Mouse (Mus musculus): ENCODE measurements around the gene Cdh23.

Cdh23 gene

GRCm38 (mm10) chr10:60400507-60401295 lies 295.6 kb downstream of the Cdh23 start:
- in situ Hi-C loops (cut with MboI) = loop anchor here (10.0 kb wide), 1 partner anchor 354 kb away; the partner anchor contains the start of gene Slc29a3

- in situ Hi-C loops (cut with MboI) = no loop called here
These were observed 296.8 kb downstream of the Cdh23 start, which contains the start of gene Gm17455 for GRCm38 (mm10) chr10:60399449-60399848. Gene Gm17455 (plus strand): TSS chr10:60399726.

- in situ Hi-C loops (cut with MboI) = no loop called here
These were observed 298.1 kb downstream of the Cdh23 start for GRCm38 (mm10) chr10:60398051-60398814.

DNA sequence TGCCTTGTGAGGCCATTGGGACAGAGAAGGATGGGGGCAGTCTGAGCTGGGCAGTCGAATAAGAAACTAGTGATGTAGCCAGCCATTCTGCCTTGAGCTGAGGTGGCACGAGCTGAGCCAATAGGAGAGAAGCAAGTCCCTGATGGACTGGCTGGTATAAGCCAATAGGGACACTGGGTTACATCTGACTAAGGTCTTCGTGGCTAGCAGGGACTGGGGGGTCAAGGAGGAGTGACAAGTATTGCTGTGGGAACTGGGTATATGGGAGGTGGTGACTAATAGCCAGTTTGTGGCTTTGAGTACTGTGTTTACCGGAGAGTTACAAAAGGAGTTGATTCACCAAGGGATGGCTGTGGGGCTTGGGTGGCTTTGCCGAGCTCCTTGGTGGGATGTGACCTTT lies 300.7 kb downstream of the Cdh23 start:
- in situ Hi-C loops (cut with MboI) = no loop called here

GRCm38 (mm10) chr10:60394936-60395335 lies 301.4 kb downstream of the Cdh23 start:
- in situ Hi-C loops (cut with MboI) = loop anchor here (5.0 kb wide), 1 partner anchor 83 kb away; no protein-coding TSS in a partner anchor

DNA sequence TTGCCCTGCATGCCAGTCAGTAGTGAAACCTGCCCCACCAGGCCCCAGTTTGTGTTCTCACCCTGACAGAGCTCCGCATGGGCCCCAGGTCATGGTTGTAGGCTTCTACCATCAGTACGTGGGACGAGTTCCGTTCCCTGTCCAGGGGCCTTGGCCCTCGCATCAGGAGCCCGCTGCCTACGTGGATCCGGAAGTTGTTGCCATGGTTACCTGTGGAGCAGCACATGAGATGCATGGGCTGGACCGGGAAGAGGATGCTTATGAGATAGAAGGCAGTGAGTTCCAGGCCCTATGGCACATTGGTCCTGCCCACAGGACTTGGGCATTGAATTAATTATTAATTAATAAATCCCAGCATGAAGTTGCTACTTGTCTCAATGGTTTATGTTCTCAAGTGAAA lies 304.6 kb downstream of the Cdh23 start:
- in situ Hi-C loops (cut with MboI) = loop anchor here (5.0 kb wide), 1 partner anchor 79 kb away; no protein-coding TSS in a partner anchor

DNA sequence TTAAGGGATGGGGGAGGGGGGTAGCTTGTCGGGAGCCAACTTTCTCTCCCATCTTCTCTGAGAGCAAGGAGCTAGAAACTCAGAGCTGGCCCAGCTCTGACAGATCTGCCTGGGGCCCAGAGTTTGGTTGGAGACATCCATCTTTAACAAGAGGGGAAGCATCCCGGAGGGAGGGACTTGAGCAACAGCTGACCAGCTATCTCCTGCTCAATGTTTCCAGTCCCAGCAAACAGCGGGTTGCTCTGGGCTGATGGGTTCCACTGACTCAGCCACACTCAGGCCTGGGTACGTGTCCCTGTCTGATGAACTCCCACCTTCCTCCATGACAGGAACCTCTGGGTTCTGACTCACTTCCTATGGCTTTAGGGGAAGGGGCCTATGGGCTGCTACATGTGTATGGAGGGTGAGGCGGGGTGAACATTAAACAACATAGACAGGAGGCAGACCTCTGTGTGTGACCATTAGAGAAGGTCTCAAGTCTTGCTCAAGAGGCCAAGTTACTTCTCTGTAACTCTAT lies 305.3 kb downstream of the Cdh23 start:
- in situ Hi-C loops (cut with MboI) = loop anchor here (5.0 kb wide), 1 partner anchor 79 kb away; no protein-coding TSS in a partner anchor

DNA sequence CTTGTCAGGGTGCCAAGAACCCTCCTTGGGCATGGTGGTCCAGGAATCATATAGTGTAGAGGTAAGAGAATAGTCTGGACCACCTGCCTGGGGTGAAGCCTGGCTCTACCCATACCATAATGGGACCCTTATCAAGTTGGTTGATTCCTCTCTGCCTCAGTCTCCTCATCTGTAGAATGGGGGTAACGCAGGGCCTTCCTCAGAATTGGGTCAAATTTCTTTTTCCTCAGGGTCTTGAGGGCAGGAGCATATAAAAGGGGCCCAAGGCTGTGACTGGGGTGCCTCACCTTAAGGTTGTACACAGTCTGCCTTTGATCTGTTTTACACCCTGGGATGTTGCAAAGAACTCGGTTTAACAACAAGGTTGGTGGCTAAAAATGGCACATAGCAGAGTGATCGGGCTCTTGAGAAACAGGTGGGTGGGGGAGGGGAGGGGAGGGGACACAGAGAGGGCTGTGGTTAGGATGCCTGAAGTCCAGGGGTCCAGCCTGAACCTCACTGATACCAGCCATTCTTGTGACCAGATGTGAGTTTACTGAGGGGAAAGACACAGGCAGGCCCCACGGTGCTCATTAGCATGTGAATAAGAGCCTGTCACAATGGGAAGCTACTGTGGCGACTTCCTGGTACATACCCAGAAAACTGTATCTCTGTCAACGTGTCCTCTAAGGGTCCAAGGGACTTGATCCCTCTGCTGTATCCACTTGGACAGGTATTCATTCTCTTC lies 305.9 kb downstream of the Cdh23 start:
- in situ Hi-C loops (cut with MboI) = loop anchor here (5.0 kb wide), 1 partner anchor 78 kb away; no protein-coding TSS in a partner anchor

- in situ Hi-C loops (cut with MboI) = no loop called here
These were observed 306.8 kb downstream of the Cdh23 start for GRCm38 (mm10) chr10:60389447-60389865.

DNA sequence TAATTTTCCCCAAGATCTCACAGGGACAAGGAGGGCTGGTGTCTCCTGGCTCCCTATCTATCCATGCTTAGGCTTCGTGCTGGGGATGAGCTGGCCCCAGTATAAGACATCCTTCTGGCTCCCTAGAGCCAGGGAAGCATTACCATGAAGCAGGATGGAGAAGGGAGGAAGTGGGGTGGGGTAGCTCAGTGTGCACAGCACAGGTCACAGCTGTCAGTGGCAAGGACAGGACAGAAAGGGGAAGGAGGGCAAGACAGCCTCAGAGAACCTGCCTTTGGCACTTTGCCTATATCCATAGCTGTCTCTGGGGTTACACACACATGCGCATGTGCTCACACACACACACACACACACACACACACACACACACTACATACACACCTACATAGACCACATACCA lies 308.0 kb downstream of the Cdh23 start:
- in situ Hi-C loops (cut with MboI) = no loop called here

- in situ Hi-C loops (cut with MboI) = no loop called here
These were observed 315.0 kb downstream of the Cdh23 start for GRCm38 (mm10) chr10:60381142-60381925.

- in situ Hi-C loops (cut with MboI) = no loop called here
These were observed 316.1 kb downstream of the Cdh23 start for GRCm38 (mm10) chr10:60380229-60380628.

DNA sequence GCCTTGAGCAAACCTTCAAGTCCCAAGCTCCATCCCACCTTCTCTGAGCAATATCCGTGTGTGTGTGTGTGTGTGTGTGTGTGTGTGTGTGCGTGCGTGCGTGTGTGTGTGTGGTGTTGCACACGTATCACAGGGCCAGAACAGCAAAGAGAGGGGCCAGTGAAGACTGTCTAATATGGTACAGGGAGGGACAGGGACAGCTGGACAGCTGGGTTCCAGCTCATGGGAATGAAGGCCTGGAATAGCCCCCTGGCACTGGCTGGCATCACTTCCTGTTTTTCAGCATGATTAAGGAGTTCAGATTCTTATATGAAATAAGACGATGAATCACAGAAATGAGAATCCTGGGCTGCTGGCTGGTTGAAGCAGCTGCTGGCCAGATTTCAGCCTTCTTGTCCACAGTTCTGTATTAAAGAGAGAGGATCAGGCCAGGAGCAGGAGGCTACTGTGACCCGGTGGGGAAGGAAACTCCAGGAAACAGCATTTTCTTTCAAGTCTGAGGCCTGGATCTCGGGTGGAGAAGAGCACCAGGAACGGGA lies 316.8 kb downstream of the Cdh23 start:
- in situ Hi-C loops (cut with MboI) = no loop called here

GRCm38 (mm10) chr10:60376704-60377103 lies 319.6 kb downstream of the Cdh23 start:
- in situ Hi-C loops (cut with MboI) = no loop called here

DNA sequence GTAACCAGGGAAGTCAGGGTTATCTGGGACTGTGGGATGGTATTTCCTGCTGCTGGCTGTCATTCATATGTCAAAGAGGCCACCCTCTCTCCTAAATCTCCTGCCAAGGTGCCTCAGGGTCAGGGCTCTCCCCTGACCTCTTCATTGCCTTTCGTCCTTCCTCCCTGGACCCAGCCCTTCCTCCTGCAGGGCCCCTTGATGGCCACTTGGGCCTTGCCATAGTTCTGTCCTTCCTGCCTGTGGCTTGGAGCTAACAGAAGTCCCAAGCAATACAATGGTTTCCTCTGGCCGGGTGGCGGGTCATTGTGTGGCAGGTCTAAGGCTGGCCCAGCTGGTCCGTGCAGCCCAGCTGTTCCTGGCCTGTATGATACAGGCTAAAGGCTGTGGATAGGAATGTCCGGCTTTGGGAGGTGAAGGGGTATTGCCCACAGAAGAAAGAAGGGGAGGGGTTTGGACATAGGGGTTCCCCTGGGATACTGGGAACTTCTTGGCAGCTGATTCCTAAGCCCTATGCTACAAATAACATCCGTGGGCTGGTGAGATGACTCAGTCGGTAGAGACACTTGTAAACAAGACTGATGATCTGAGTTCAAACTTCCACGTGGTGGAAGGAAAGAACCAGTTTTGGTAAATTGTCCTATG lies 322.2 kb downstream of the Cdh23 start:
- in situ Hi-C loops (cut with MboI) = no loop called here

GRCm38 (mm10) chr10:60373543-60373936 lies 322.8 kb downstream of the Cdh23 start:
- in situ Hi-C loops (cut with MboI) = no loop called here

GRCm38 (mm10) chr10:60371596-60372386 lies 324.5 kb downstream of the Cdh23 start:
- in situ Hi-C loops (cut with MboI) = no loop called here

GRCm38 (mm10) chr10:60370601-60371061 lies 325.7 kb downstream of the Cdh23 start:
- in situ Hi-C loops (cut with MboI) = no loop called here

DNA sequence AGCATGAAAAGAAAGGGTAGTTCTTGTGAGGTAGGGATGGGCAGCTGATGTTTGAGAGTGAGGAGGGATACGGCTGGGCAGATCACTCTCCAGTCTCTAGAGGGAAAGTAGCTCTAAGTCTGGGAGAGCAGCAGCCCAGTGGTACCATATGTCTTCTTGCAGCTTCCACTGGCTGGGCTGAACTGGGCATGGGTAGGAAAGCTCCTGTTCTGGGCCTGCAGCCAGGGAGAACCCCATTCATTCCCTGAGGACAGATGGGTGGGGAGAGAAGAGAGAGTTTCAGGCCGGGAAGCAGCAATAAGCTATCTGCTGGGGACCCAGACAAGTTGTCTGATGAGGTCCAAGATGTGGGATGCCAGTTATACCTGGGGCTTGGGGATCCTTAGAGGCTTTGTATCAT lies 326.2 kb downstream of the Cdh23 start:
- in situ Hi-C loops (cut with MboI) = no loop called here

Data from mature B cell (primary cell).